Mouse (Mus musculus): ENCODE measurements around the gene Ppcs. TPM values are rescaled to one million over a fixed set of nuclear protein-coding genes. Genes with fewer than 3 reads are reported as not detected.
A peak's percentile ranks its signal among the peaks of the same experiment; 100 is the strongest.

The Ppcs gene
- polyA plus RNA-seq (2012; ENCODE audit: insufficient read depth, insufficient read length, low replicate concordance, missing spikeins) = not detected in 2 replicates

GRCm38 (mm10) chr4:119422294-119422964 lies at the start of gene Ppcs, which contains the start of gene Zmynd12:
Ppcs (minus strand) TSS chr4:119422420.
Zmynd12 (plus strand) TSS chr4:119422814.
- no peak for TF ChIP-seq CTCF (IDR thresholded peaks at IDR 0.05; ENCODE audit: insufficient read depth, low read depth, low read length)
- peak; percentile 39; the same call in 1 of the 2 replicates for TF ChIP-seq POLR2A (IDR thresholded peaks at IDR 0.05; ENCODE audit: insufficient read depth, low read depth, low read length)
- WGBS = under 1% methylated on average over 52 of the region's 52 CpGs
- H3K4me3 ChIP-seq (ENCODE audit: insufficient read depth, low read depth, low read length) = peak within 1 kb of the TSS; percentile 57
- H3K27ac ChIP-seq (ENCODE audit: insufficient read depth, low read depth, low read length) = peak within 1 kb of the TSS; percentile 63
- H3K4me1 ChIP-seq (ENCODE audit: control insufficient read depth, insufficient read depth, low read length) = peaks cover 4% of the 10 kb centered on the region; the same call in 1 of the 2 replicates

GRCm38 (mm10) chr4:119467720-119468380 lies 45.6 kb upstream of the Ppcs start:
- Histone ChIP-seq H3K4me3 (ENCODE audit: insufficient read depth, low read depth, low read length) (no peak overlapping the region), H3K27ac (ENCODE audit: insufficient read depth, low read depth, low read length) (no peak overlapping the region), H3K4me1 (ENCODE audit: control insufficient read depth, insufficient read depth, low read length) (peaks cover 16% of the 10 kb centered on the region)
- WGBS = 65% methylated on average over 16 of the region's 16 CpGs
- TF ChIP-seq CTCF (IDR thresholded peaks at IDR 0.05; ENCODE audit: insufficient read depth, low read depth, low read length) = no peak
- TF ChIP-seq POLR2A (IDR thresholded peaks at IDR 0.05; ENCODE audit: insufficient read depth, low read depth, low read length) = no peak

- WGBS = 86% methylated on average over 5 of the region's 5 CpGs
- no peak overlapping the region for H3K27ac ChIP-seq (ENCODE audit: insufficient read depth, low read depth, low read length)
- TF ChIP-seq POLR2A (IDR thresholded peaks at IDR 0.05; ENCODE audit: insufficient read depth, low read depth, low read length) (no peak), CTCF (IDR thresholded peaks at IDR 0.05; ENCODE audit: insufficient read depth, low read depth, low read length) (no peak)
- peaks cover 26% of the 10 kb centered on the region for H3K4me1 ChIP-seq (ENCODE audit: control insufficient read depth, insufficient read depth, low read length)
- no peak overlapping the region for H3K4me3 ChIP-seq (ENCODE audit: insufficient read depth, low read depth, low read length)
These were observed 43.6 kb upstream of the Ppcs start for GRCm38 (mm10) chr4:119465841-119466240.

GRCm38 (mm10) chr4:119463756-119464419 lies 41.7 kb upstream of the Ppcs start:
- Histone ChIP-seq H3K4me3 (ENCODE audit: insufficient read depth, low read depth, low read length) (no peak overlapping the region), H3K4me1 (ENCODE audit: control insufficient read depth, insufficient read depth, low read length) (peaks cover 30% of the 10 kb centered on the region), H3K27ac (ENCODE audit: insufficient read depth, low read depth, low read length) (peak overlapping the region; percentile 71)
- 59% methylated on average over 13 of the region's 13 CpGs for WGBS
- TF ChIP-seq POLR2A (IDR thresholded peaks at IDR 0.05; ENCODE audit: insufficient read depth, low read depth, low read length) (no peak), CTCF (IDR thresholded peaks at IDR 0.05; ENCODE audit: insufficient read depth, low read depth, low read length) (no peak)

GRCm38 (mm10) chr4:119462858-119463755 lies 40.9 kb upstream of the Ppcs start:
- WGBS = 11% methylated on average over 11 of the region's 11 CpGs
- TF ChIP-seq CTCF (IDR thresholded peaks at IDR 0.05; ENCODE audit: insufficient read depth, low read depth, low read length) (no peak), POLR2A (IDR thresholded peaks at IDR 0.05; ENCODE audit: insufficient read depth, low read depth, low read length) (no peak)
- Histone ChIP-seq H3K4me1 (ENCODE audit: control insufficient read depth, insufficient read depth, low read length) (peaks cover 28% of the 10 kb centered on the region), H3K4me3 (ENCODE audit: insufficient read depth, low read depth, low read length) (no peak overlapping the region), H3K27ac (ENCODE audit: insufficient read depth, low read depth, low read length) (peak overlapping the region; percentile 71)

GRCm38 (mm10) chr4:119462457-119462856 lies 40.2 kb upstream of the Ppcs start:
- WGBS = 85% methylated on average over 3 of the region's 3 CpGs
- TF ChIP-seq POLR2A (IDR thresholded peaks at IDR 0.05; ENCODE audit: insufficient read depth, low read depth, low read length) (no peak), CTCF (IDR thresholded peaks at IDR 0.05; ENCODE audit: insufficient read depth, low read depth, low read length) (no peak)
- Histone ChIP-seq H3K4me1 (ENCODE audit: control insufficient read depth, insufficient read depth, low read length) (peaks cover 25% of the 10 kb centered on the region), H3K4me3 (ENCODE audit: insufficient read depth, low read depth, low read length) (no peak overlapping the region), H3K27ac (ENCODE audit: insufficient read depth, low read depth, low read length) (peak overlapping the region; percentile 71)

GRCm38 (mm10) chr4:119460728-119461141 lies 38.5 kb upstream of the Ppcs start:
- peaks cover 25% of the 10 kb centered on the region for H3K4me1 ChIP-seq (ENCODE audit: control insufficient read depth, insufficient read depth, low read length)
- 6% methylated on average over 8 of the region's 8 CpGs for WGBS
- TF ChIP-seq POLR2A (IDR thresholded peaks at IDR 0.05; ENCODE audit: insufficient read depth, low read depth, low read length) = no peak
- TF ChIP-seq CTCF (IDR thresholded peaks at IDR 0.05; ENCODE audit: insufficient read depth, low read depth, low read length) = peak; percentile 27; the same call in 1 of the 2 replicates
- H3K27ac ChIP-seq (ENCODE audit: insufficient read depth, low read depth, low read length) = peak overlapping the region; percentile 96
- H3K4me3 ChIP-seq (ENCODE audit: insufficient read depth, low read depth, low read length) = no peak overlapping the region

GRCm38 (mm10) chr4:119460296-119460695 lies 38.1 kb upstream of the Ppcs start:
- WGBS = 41% methylated on average over 5 of the region's 5 CpGs
- H3K27ac ChIP-seq (ENCODE audit: insufficient read depth, low read depth, low read length) = peak overlapping the region; percentile 96
- H3K4me3 ChIP-seq (ENCODE audit: insufficient read depth, low read depth, low read length) = no peak overlapping the region
- H3K4me1 ChIP-seq (ENCODE audit: control insufficient read depth, insufficient read depth, low read length) = peaks cover 25% of the 10 kb centered on the region
- TF ChIP-seq POLR2A (IDR thresholded peaks at IDR 0.05; ENCODE audit: insufficient read depth, low read depth, low read length) (no peak), CTCF (IDR thresholded peaks at IDR 0.05; ENCODE audit: insufficient read depth, low read depth, low read length) (no peak)
